Mouse (Mus musculus): ENCODE data around the gene Sypl2. TPM values are rescaled to one million over a fixed set of nuclear protein-coding genes. Genes with fewer than 3 reads are reported as not detected.

The Sypl2 gene
- total and polyA plus RNA-seq, 3 experiments, result not detected

DNA sequence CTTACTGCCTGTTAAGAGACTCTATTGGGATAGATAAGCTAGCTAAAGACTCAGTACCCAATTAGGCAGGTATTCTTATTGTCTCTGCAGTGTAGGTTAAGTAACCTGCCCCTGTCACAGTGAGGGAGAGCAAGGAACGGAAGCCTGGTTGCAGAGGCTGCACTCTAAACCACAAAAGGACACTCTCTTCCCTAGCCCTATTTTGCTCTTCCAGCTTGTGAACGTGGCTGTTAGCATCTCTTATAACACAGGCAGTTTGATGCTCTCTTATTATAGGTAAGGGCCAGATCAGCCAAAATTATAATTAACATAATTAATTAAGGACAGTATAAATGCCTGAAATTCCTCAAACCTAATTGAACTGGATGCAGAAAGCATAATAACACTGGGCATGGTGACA lies 45.9 kb downstream of the Sypl2 start:
- Histone ChIP-seq H3K9me3 (replicated peaks; ENCODE audit: insufficient read depth, low read length) (no peaks in the 10 kb centered on the region), H3K4me1 (ENCODE audit: control insufficient read depth in 1 of 2, insufficient read depth in 2 of 2, low read length in 2 of 2) (peaks cover 0 to 2% of the 10 kb centered on the region in 2 experiments; a peak in 1 of 4 replicates), H3K79me2 (ENCODE audit: control insufficient read depth, insufficient read depth, low read length, poor library complexity) (no peaks in the 10 kb centered on the region), H3K9ac (ENCODE audit: control insufficient read depth, low read depth, low read length, poor library complexity, severe bottlenecking) (no peak overlapping the region), H3K4me3 (ENCODE audit: control insufficient read depth in 1 of 2, insufficient read depth in 1 of 2, low read depth in 2 of 2, low read length in 2 of 2) (no peak overlapping the region), H3K27ac (ENCODE audit: control insufficient read depth, low read depth, low read length) (no peak overlapping the region), H3K27me3 (ENCODE audit: control insufficient read depth in 1 of 2, insufficient read depth in 2 of 2, low read length in 2 of 2) (peaks cover 10 to 13% of the 10 kb centered on the region in 2 experiments), H3K36me3 (ENCODE audit: control insufficient read depth in 1 of 2, insufficient read depth in 2 of 2, low read length in 2 of 2) (no peaks in the 10 kb centered on the region)
- no peak for TF ChIP-seq MAZ (IDR thresholded peaks at IDR 0.05; ENCODE audit: low read depth, low read length)
- TF ChIP-seq SIN3A (IDR thresholded peaks at IDR 0.05; ENCODE audit: low read length), result no peak
- TF ChIP-seq NRF1 (IDR thresholded peaks at IDR 0.05; ENCODE audit: insufficient read depth, low read depth, low read length, poor library complexity, severe bottlenecking), result no peak
- TF ChIP-seq MAFK (IDR thresholded peaks at IDR 0.05; ENCODE audit: borderline replicate concordance, low read depth, low read length), result no peak
- TF ChIP-seq POLR2AphosphoS2 (IDR thresholded peaks at IDR 0.05; ENCODE audit: low read length), result no peak
- no peak for TF ChIP-seq MYB (IDR thresholded peaks at IDR 0.05; ENCODE audit: low read depth, low read length)
- no peak for TF ChIP-seq EP300 (IDR thresholded peaks at IDR 0.05; ENCODE audit: low read depth in 1 of 2, low read length in 2 of 2)
- TF ChIP-seq GATA1 (IDR thresholded peaks at IDR 0.05; ENCODE audit: low read depth, low read length), result no peak
- TF ChIP-seq TAL1 (IDR thresholded peaks at IDR 0.05; ENCODE audit: low read length), result no peak
- no peak for TF ChIP-seq CTCF (IDR thresholded peaks at IDR 0.05 in 2 of 3, conservative IDR thresholded peaks at IDR 0.05 in 1 of 3; ENCODE audit: control insufficient read depth in 1 of 3, insufficient read depth in 1 of 3, low read depth in 2 of 3, low read length in 3 of 3, poor library complexity in 1 of 3, severe bottlenecking in 1 of 3)
- TF ChIP-seq MXI1 (IDR thresholded peaks at IDR 0.05; ENCODE audit: low read depth, low read length), result no peak
- no peak for TF ChIP-seq ZKSCAN1 (IDR thresholded peaks at IDR 0.05; ENCODE audit: low read depth, low read length)
- TF ChIP-seq HCFC1 (IDR thresholded peaks at IDR 0.05; ENCODE audit: low read depth, low read length), result no peak
- DNase-seq (ENCODE audit: low read depth, low spot score), result no peak

DNA sequence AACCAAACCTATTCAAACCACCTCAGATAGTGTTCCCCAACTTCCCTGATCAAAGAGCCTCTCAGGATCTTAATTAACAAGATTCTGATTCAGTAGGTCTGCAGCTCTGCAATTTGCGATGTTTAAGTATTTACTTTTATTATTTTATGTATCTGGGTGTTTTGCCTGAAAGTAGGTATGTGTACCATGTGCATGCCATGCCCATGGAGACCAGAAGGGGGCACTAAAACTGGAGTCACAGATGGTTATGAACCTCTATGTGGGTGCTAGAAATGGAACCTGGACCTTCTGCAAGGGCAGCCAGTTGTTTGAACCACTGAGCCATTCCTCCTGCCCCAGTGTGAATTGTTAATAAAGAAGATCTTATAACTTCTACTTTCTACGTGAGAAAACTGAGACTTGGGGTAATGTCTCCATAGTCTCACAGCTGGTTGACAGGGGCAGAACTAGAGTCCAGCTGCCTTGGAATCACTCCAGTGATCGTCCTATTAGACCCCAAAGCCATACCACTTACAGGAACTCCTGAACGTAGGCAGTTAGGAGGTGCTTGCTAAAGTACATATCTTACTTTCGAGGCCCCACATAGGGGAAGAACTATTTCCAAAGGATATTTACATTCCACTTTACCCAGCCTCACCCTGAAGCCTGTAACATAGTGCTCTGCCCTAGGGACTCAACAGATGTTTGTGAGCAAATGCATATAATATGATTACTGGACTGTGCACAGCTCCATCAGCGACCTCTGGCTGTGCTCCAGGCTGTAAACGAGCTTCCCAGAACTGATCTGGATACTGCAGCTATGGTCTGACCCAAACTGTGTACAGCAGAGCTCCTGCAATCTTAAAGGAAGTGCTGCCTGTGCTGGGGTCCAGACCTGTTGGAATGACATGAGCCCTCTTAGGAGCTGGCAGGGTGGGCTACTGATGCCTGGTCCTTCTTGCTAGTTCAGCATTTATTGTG lies 47.4 kb downstream of the Sypl2 start:
- Histone ChIP-seq H3K9ac (ENCODE audit: control insufficient read depth, low read depth, low read length, poor library complexity, severe bottlenecking) (no peak overlapping the region), H3K36me3 (ENCODE audit: control insufficient read depth in 1 of 2, insufficient read depth in 2 of 2, low read length in 2 of 2) (no peaks in the 10 kb centered on the region), H3K27ac (ENCODE audit: control insufficient read depth, low read depth, low read length) (no peak overlapping the region), H3K4me3 (ENCODE audit: control insufficient read depth in 1 of 2, insufficient read depth in 1 of 2, low read depth in 2 of 2, low read length in 2 of 2) (no peak overlapping the region), H3K27me3 (ENCODE audit: control insufficient read depth in 1 of 2, insufficient read depth in 2 of 2, low read length in 2 of 2) (peaks cover 11 to 15% of the 10 kb centered on the region in 2 experiments), H3K79me2 (ENCODE audit: control insufficient read depth, insufficient read depth, low read length, poor library complexity) (no peaks in the 10 kb centered on the region), H3K4me1 (ENCODE audit: control insufficient read depth in 1 of 2, insufficient read depth in 2 of 2, low read length in 2 of 2) (no peaks in the 10 kb centered on the region), H3K9me3 (replicated peaks; ENCODE audit: insufficient read depth, low read length) (no peaks in the 10 kb centered on the region)
- TF ChIP-seq ZNF384 (IDR thresholded peaks at IDR 0.05; ENCODE audit: low read depth, low read length), result no peak
- peak; percentile 17 to 24 (median 21); a peak in 3 of 6 replicates for TF ChIP-seq CTCF (IDR thresholded peaks at IDR 0.05 in 2 of 3, conservative IDR thresholded peaks at IDR 0.05 in 1 of 3; ENCODE audit: control insufficient read depth in 1 of 3, insufficient read depth in 1 of 3, low read depth in 2 of 3, low read length in 3 of 3, poor library complexity in 1 of 3, severe bottlenecking in 1 of 3)
- no peak for TF ChIP-seq MAX (IDR thresholded peaks at IDR 0.05; ENCODE audit: low read length)
- TF ChIP-seq BHLHE40 (IDR thresholded peaks at IDR 0.05; ENCODE audit: borderline replicate concordance, low read depth, low read length), result no peak
- TF ChIP-seq RCOR1 (IDR thresholded peaks at IDR 0.05; ENCODE audit: low read depth, low read length), result no peak
- TF ChIP-seq ETS1 (IDR thresholded peaks at IDR 0.05; ENCODE audit: low read depth, low read length), result no peak
- TF ChIP-seq NRF1 (IDR thresholded peaks at IDR 0.05; ENCODE audit: insufficient read depth, low read depth, low read length, poor library complexity, severe bottlenecking), result no peak
- TF ChIP-seq SMC3 (IDR thresholded peaks at IDR 0.05; ENCODE audit: low read depth, low read length), result no peak
- TF ChIP-seq POLR2AphosphoS2 (IDR thresholded peaks at IDR 0.05; ENCODE audit: low read length), result no peak
- no peak for DNase-seq (ENCODE audit: low read depth, low spot score)
